Mouse (Mus musculus) heart, embryonic 14.5 days (tissue): ENCODE measurements around the gene Immp1l. TPM values are rescaled to one million over a fixed set of nuclear protein-coding genes. Genes with fewer than 3 reads are reported as not detected.

Experiments used
- ATAC-seq: fragments of 200-750 bp; cut with Nextera tagmentation; 2 replicates; pipeline ENCODE4 v1.8.0; 2017; ENCODE audit warnings: low read depth, moderate TSS enrichment; ENCODE audit not compliant: insufficient number of reproducible peaks, insufficient read depth, low FRiP score
- H3K27ac ChIP-seq, 2 experiments: fragments of 200-500 bp in 1 of 2; fragments of 300-500 bp in 1 of 2; sonication (generic) in 1 of 2; replicated peaks in 1 of 2; 2 replicates each; pipeline ENCODE4 v1.5.1; 2012 to 2014; ENCODE audit warnings: low read depth in 2 of 2, low read length in 2 of 2, control low read depth in 1 of 2, mild to moderate bottlenecking in 1 of 2, mixed read lengths in 1 of 2; ENCODE audit not compliant: control insufficient read depth in 1 of 2, insufficient read depth in 1 of 2
- H3K27me3 ChIP-seq: fragments of 300-500 bp; sonication (generic); 2 replicates; pipeline ENCODE4 v1.6.1; 2014; ENCODE audit warnings: mild to moderate bottlenecking, low read length, control low read depth; ENCODE audit not compliant: control insufficient read depth, insufficient read depth
- H3K36me3 ChIP-seq: fragments of 300-500 bp; sonication (generic); 2 replicates; pipeline ENCODE4 v1.6.1; 2014; ENCODE audit warnings: mild to moderate bottlenecking, control low read depth, low read length, mixed read lengths; ENCODE audit not compliant: control insufficient read depth, insufficient read depth
- H3K4me1 ChIP-seq, 2 experiments: fragments of 200-500 bp in 1 of 2; fragments of 300-500 bp in 1 of 2; sonication (generic) in 1 of 2; 2 replicates each; pipeline ENCODE4 v1.6.1; 2012 to 2014; ENCODE audit warnings: low read length in 2 of 2, control low read depth in 1 of 2, mixed read lengths in 1 of 2; ENCODE audit not compliant: control insufficient read depth in 2 of 2, insufficient read depth in 2 of 2
- H3K4me2 ChIP-seq: fragments of 300-500 bp; sonication (generic); 2 replicates; pipeline ENCODE4 v1.6.1; 2014; ENCODE audit warnings: mild to moderate bottlenecking, low read length
- H3K4me3 ChIP-seq, 2 experiments: fragments of 200-500 bp in 1 of 2; fragments of 300-500 bp in 1 of 2; sonication (generic) in 1 of 2; 2 replicates each; pipeline ENCODE4 v1.5.1; 2012 to 2014; ENCODE audit warnings: low read length in 2 of 2, mild to moderate bottlenecking in 2 of 2, control low read depth in 1 of 2, low read depth in 1 of 2, moderate library complexity in 1 of 2; ENCODE audit not compliant: control insufficient read depth in 1 of 2, insufficient read depth in 1 of 2
- H3K9ac ChIP-seq: fragments of 300-500 bp; sonication (generic); 2 replicates; pipeline ENCODE4 v1.6.1; 2014; ENCODE audit warnings: mild to moderate bottlenecking, low read length
- H3K9me3 ChIP-seq: fragments of 300-500 bp; sonication (generic); 2 replicates; pipeline ENCODE4 v1.6.1; 2016; ENCODE audit warnings: low read length, control low read depth; ENCODE audit not compliant: control insufficient read depth
- WGBS: fragments of 180-500 bp; shearing (Covaris S2); extraction: QIAGEN DNeasy Blood & Tissue Kit; methylation state at CpG from one replicate; pipeline ENCODE4 v1.1.7; 2014; 5-methylcytosine and 5-hydroxymethylcytosine counted together
- polyA plus RNA-seq: library from polyadenylated mRNA; unstranded; fragments of >200 nt; fragmentation: Nextera tagmentation; extraction: Ambion mirVana; gene quantifications from 2 replicates; pipeline ENCODE4 v1.2.1, GENCODE M21; 2014

Gene Immp1l
- polyA plus RNA-seq, 1 experiment from 2014 or later: 141 TPM

DNA sequence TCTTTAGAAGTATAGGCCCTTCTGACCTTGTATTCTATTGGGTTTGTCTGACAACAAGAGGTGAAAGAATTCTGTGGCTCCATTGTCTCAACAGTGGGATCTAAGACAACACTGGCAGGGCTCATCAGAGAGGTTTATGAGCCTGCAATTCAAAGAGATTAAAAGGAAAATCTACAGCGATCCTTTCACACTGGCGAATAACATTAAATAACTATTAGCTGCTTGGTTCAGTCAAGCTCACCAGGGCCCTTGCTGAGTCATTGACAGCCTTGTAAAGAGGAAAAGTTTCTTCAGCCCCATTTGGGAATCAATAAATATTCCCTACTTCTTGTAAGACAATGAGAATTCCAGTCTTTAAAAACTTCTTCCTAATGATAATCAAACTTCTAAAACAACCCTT, 69.5 kb downstream of the Immp1l start:
- Histone ChIP-seq H3K4me1 (0 out of 4 replicates have a peak, but pooled peaks cover 0 to 2% of the 10 kb centered on the region in 2 experiments), H3K9ac (no peak overlapping the region), H3K27ac (no peak overlapping the region), H3K36me3 (peaks cover 11% of the 10 kb centered on the region), H3K9me3 (no peaks in the 10 kb centered on the region), H3K27me3 (no peaks in the 10 kb centered on the region), H3K4me2 (no peak overlapping the region), H3K4me3 (no peak overlapping the region)
- no peak for ATAC-seq
- WGBS: 51% methylated on average over 2 of the region's 2 CpGs

DNA sequence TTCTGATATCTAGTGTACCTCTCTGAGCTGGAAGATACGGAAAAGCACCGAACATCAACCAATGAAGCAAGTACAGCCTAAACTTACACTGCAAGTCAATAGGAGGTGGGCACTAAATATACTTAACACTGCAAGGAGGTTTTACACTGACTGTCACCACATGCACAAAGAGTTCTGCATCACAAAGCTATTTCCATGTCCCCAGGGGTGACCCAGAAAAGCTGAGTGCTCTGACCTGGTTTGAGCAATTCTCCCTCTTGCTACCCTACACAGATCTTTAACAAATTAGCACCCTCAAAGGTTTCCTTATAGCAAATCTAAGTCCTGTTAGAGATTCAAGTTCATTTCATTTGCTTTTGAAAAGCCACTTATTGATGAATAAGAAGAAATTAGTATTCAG, 73.6 kb downstream of the Immp1l start:
- Histone ChIP-seq H3K9ac (no peak overlapping the region), H3K9me3 (no peaks in the 10 kb centered on the region), H3K4me1 (0 out of 4 replicates have a peak, but pooled peaks cover 0 to 2% of the 10 kb centered on the region in 2 experiments), H3K4me3 (no peak overlapping the region), H3K4me2 (no peak overlapping the region), H3K27me3 (no peaks in the 10 kb centered on the region), H3K27ac (no peak overlapping the region), H3K36me3 (0 out of 2 replicates have a peak, but pooled peaks cover 2% of the 10 kb centered on the region)
- 92% methylated on average over 2 of the region's 2 CpGs for WGBS
- no peak for ATAC-seq

DNA sequence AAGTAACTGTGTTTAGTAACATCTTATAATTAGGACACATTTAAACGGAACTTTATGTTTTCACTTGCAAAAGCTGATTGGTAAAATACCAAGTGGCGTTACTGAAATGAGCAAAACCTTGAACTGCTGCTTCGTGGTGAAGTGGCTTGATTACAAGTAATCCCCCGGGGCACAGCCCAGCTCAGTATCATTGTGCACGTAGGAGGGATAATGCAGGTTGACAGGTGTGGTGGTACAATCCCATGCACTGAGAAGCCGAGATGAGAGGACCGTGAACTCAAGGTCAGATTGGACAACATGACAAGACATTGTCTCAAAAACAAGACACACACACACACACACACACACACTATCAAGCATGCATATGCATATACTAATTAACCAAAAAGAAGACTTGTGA, 80.8 kb downstream of the Immp1l start:
- no peak overlapping the region for H3K4me3 ChIP-seq
- no peak overlapping the region for H3K4me2 ChIP-seq
- H3K9ac ChIP-seq: no peak overlapping the region
- no peak overlapping the region for H3K27ac ChIP-seq
- no peaks in the 10 kb centered on the region for H3K27me3 ChIP-seq
- no peaks in the 10 kb centered on the region for H3K4me1 ChIP-seq
- 0 out of 2 replicates have a peak, but pooled peaks cover 2% of the 10 kb centered on the region for H3K36me3 ChIP-seq
- no peaks in the 10 kb centered on the region for H3K9me3 ChIP-seq
- 80% methylated on average over 7 of the region's 7 CpGs for WGBS
- ATAC-seq: no peak

DNA sequence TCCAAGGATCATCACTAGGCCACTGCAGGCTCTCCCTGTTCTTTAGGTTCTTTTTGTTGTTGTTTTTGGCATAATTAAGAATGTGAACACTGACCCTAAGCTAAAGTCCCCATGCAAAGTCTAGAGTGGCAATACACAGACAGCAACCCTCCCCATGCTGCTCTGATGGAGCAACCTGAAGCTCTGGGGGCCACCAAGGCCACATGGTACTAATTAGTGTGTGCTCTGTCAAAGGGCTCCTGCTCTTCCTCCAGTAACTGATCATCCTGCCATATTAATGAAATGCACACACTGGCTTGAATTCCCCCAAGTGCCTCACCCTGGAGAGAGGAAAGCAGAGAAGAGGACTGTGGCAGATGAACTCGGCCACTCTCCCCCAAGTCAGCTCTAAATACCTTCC, 82.7 kb downstream of the Immp1l start:
- H3K27ac ChIP-seq: no peak overlapping the region
- H3K4me2 ChIP-seq: no peak overlapping the region
- H3K4me3 ChIP-seq: no peak overlapping the region
- H3K27me3 ChIP-seq: no peaks in the 10 kb centered on the region
- H3K4me1 ChIP-seq: no peaks in the 10 kb centered on the region
- WGBS: 55% methylated on average over 1 of the region's 1 CpGs
- no peaks in the 10 kb centered on the region for H3K36me3 ChIP-seq
- H3K9me3 ChIP-seq: no peaks in the 10 kb centered on the region
- no peak overlapping the region for H3K9ac ChIP-seq
- no peak for ATAC-seq

DNA sequence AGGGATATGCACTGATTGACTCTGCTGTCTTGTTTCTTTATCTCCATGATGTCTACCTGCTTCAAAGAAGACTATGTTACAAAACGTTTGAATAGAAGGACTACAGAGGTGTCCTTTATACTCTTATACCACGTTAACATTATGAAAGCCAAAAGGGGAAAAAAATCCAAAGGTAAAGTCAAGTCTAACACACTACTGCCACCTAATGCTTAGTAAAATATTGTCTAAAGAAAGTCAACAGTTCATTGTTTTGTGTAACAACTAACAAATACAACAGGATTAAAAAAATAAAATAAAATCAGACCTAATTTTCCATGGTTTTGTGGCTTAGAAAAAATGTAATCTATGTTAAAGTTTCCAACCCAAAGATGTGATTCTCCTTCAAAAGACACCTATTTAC, 83.6 kb downstream of the Immp1l start:
- Histone ChIP-seq H3K4me2 (no peak overlapping the region), H3K9me3 (no peaks in the 10 kb centered on the region), H3K4me3 (no peak overlapping the region), H3K36me3 (no peaks in the 10 kb centered on the region), H3K27ac (no peak overlapping the region), H3K27me3 (no peaks in the 10 kb centered on the region), H3K4me1 (no peaks in the 10 kb centered on the region), H3K9ac (no peak overlapping the region)
- no peak for ATAC-seq
- WGBS: 33% methylated on average over 2 of the region's 2 CpGs

DNA sequence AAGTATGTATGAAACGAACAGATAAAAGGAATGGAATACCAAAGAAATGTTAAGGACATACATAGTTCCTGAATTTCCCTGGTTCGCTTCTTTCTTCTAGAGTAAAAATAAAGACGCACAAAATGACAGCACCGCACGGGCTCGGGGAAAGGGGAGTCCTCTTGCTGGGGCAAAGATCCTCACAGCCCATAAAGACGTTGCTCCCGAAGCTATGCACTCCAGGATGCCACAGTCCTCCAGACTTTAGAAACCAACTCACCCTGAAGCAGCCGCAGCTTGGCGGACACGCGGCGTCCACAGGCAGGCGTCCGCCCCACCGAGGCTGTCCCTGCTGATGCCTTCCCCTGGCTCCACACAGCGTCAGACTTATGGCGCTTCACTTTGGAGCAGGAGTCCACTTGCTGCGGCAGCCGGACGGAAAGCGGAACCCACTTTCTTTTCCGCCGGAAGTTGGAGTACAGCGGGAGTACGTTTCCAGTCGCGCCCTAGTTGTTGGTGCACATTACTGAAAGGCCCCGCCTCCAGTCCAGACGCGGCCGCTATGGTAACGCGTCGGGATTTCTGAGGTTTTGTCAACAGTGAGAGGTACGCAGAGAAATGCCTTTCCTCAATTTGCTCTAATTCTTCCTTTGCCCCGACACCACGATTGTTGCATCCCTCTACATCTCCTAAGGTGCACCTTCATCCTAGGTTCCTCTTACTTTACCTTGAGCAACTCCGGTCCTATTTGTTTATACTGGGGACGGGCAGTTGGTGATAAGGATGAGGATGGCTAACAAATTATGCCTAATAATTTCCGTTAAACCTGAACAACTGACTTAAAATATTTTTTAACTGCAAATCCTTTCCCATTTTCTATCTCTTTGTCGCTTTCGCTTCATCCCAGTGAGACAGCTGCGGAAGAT, 98.6 kb downstream of the Immp1l start, which contains the start of gene Dnajc24:
TSS of gene Dnajc24 (minus strand) at position 715 of the 905 bp plus-strand sequence.
- H3K4me2 ChIP-seq: peak within 1 kb of the TSS; percentile 90
- no peaks in the 10 kb centered on the region for H3K4me1 ChIP-seq
- H3K27me3 ChIP-seq: no peaks in the 10 kb centered on the region
- peaks cover 4% of the 10 kb centered on the region; the same call in 1 of the 2 replicates for H3K36me3 ChIP-seq
- peak within 1 kb of the TSS; percentile 87 to 92 for H3K4me3 ChIP-seq
- H3K9ac ChIP-seq: peak within 1 kb of the TSS; percentile 87
- WGBS: 2% methylated on average over 44 of the region's 44 CpGs
- ATAC-seq: peak; percentile 86
- H3K27ac ChIP-seq: peak within 1 kb of the TSS; percentile 75 to 79; a peak in 3 of 4 replicates
- no peaks in the 10 kb centered on the region for H3K9me3 ChIP-seq

DNA sequence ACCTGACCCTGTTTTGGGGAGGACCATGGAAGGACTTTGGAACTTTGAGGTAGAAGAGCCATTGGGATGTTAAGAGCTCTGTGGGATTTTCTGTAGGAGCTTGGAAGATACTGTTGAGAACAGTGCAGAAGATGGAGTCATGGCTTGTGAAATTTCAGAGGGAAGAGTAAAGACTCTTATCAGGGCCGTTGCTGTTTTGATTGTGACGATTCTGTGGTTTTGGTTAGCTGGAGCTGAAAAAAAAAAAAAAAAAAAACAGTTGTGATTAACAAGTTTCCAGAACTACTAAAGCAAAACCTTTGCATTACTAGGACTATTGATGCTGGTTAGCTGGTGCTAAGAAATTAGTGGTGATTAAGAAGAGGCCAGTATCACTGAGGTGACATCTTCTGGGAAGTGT, 104.0 kb downstream of the Immp1l start:
- H3K4me2 ChIP-seq: no peak overlapping the region
- H3K9ac ChIP-seq: no peak overlapping the region
- ATAC-seq: no peak
- H3K4me3 ChIP-seq: no peak overlapping the region
- no peaks in the 10 kb centered on the region for H3K36me3 ChIP-seq
- H3K27me3 ChIP-seq: no peaks in the 10 kb centered on the region; the same call in 1 of the 2 replicates
- no peak overlapping the region for H3K27ac ChIP-seq
- H3K9me3 ChIP-seq: no peaks in the 10 kb centered on the region
- no peaks in the 10 kb centered on the region for H3K4me1 ChIP-seq
- WGBS: 64% methylated on average over 2 of the region's 2 CpGs
